ENCODE assay signal across 17 mouse cellular contexts in genomic region chr6:30458626-30459025, GRCm38 (mm10). TPM values are rescaled to one million over a fixed set of nuclear protein-coding genes. Genes with fewer than 3 reads are reported as not detected.
DNase-seq lines count a peak whose midpoint lies in the region; ATAC-seq and TF ChIP-seq lines count a peak whose summit lies in the region.
"Had no signal": no experiment of that assay in that cellular context is flagged by ENCODE, and none has a peak within 500 bp of the region (broad histone marks: within the 10 kb centered on the region; RNA-seq: fewer than 3 reads in every experiment).

No protein-coding gene starts in this region.

- H3K9ac ChIP-seq in heart, embryonic 12.5 days = no peak overlapping the region
- H3K9ac ChIP-seq in hindbrain, embryonic 14.5 days = no peak overlapping the region
- no peak overlapping the region for H3K9ac ChIP-seq in limb, embryonic 15.5 days
- H3K9ac ChIP-seq: stomach, embryonic 15.5 days had no signal

- no peak; the same call in 1 of the 2 replicates for TF ChIP-seq CTCF in left cerebral cortex, adult 2 months (IDR thresholded peaks at IDR 0.05)

- intact Hi-C loops in heart, postnatal 14 days (cut with DNase I) = no loop called here
- intact Hi-C loops in left cerebral cortex, adult 2 months (cut with DNase I) = no loop called here
- intact Hi-C loops in left cerebral cortex, postnatal 10 days (cut with DNase I) = no loop called here

- DNase-seq in heart, postnatal 14 days = no peak
- no peak for DNase-seq in left cerebral cortex, adult 2 months (ENCODE audit: extremely low spot score in 1 of 2, low spot score in 2 of 2)
- DNase-seq in left cerebral cortex, postnatal 10 days (ENCODE audit: extremely low spot score in 1 of 2, low spot score in 2 of 2) = no peak
- DNase-seq in hindbrain, embryonic 14.5 days (ENCODE audit: low spot score) = no peak
- no peak for DNase-seq in spleen, postnatal 36 days (ENCODE audit: low spot score in 2 of 2)
- DNase-seq: adrenal gland, adult 8-10 months; cerebellum, adult 8-10 months; kidney, adult 9 months; lung, adult 2 months; retina, postnatal 1 day; thymus, postnatal 14 days had no signal

- peak overlapping the region; percentile 29; the same call in 1 of the 2 replicates for H3K27ac ChIP-seq in heart, embryonic 12.5 days (ENCODE audit: poor library complexity, severe bottlenecking)
- peak overlapping the region; percentile 98 for H3K27ac ChIP-seq in left cerebral cortex, adult 2 months
- 0 out of 2 replicates have a peak overlapping the region, but pooled peaks have one; percentile 97 for H3K27ac ChIP-seq in hindbrain, embryonic 14.5 days
- peak overlapping the region; percentile 95 for H3K27ac ChIP-seq in limb, embryonic 15.5 days
- H3K27ac ChIP-seq: stomach, embryonic 15.5 days had no signal

- H3K4me1 ChIP-seq in heart, embryonic 12.5 days (replicated peaks) = peaks cover 51% of the 10 kb centered on the region
- peaks cover 40% of the 10 kb centered on the region for H3K4me1 ChIP-seq in hindbrain, embryonic 14.5 days (replicated peaks; ENCODE audit: control insufficient read depth, insufficient read depth, low read length)
- peaks cover 38% of the 10 kb centered on the region for H3K4me1 ChIP-seq in limb, embryonic 15.5 days

- peaks cover 16% of the 10 kb centered on the region for H3K36me3 ChIP-seq in heart, embryonic 12.5 days
- H3K36me3 ChIP-seq in hindbrain, embryonic 14.5 days (replicated peaks; ENCODE audit: control insufficient read depth, insufficient read depth) = peaks cover 21% of the 10 kb centered on the region
- peaks cover 14% of the 10 kb centered on the region for H3K36me3 ChIP-seq in limb, embryonic 15.5 days

- no peak overlapping the region for H3K4me3 ChIP-seq in heart, embryonic 12.5 days
- no peak overlapping the region for H3K4me3 ChIP-seq in left cerebral cortex, adult 2 months
- no peak overlapping the region for H3K4me3 ChIP-seq in hindbrain, embryonic 14.5 days (replicated peaks; ENCODE audit: low read length)
- no peak overlapping the region for H3K4me3 ChIP-seq in limb, embryonic 15.5 days
- H3K4me3 ChIP-seq: stomach, embryonic 15.5 days had no signal

- H3K27me3 ChIP-seq in heart, embryonic 12.5 days (replicated peaks) = no peaks in the 10 kb centered on the region
- H3K27me3 ChIP-seq in hindbrain, embryonic 14.5 days (ENCODE audit: control insufficient read depth, insufficient read depth, low read length) = no peaks in the 10 kb centered on the region
- H3K27me3 ChIP-seq in limb, embryonic 15.5 days = no peaks in the 10 kb centered on the region
- H3K27me3 ChIP-seq: stomach, embryonic 15.5 days had no signal

- no peaks in the 10 kb centered on the region for H3K9me3 ChIP-seq in heart, embryonic 12.5 days (replicated peaks)
- H3K9me3 ChIP-seq in hindbrain, embryonic 14.5 days (ENCODE audit: control insufficient read depth, low read length) = no peaks in the 10 kb centered on the region
- H3K9me3 ChIP-seq in limb, embryonic 15.5 days = no peaks in the 10 kb centered on the region
- H3K9me3 ChIP-seq: stomach, embryonic 15.5 days had no signal

- WGBS in heart, embryonic 12.5 days = 79% methylated on average over 5 of the region's 5 CpGs
- WGBS in hindbrain, embryonic 14.5 days = 83% methylated on average over 5 of the region's 5 CpGs
- 80% methylated on average over 5 of the region's 5 CpGs for WGBS in limb, embryonic 15.5 days

- no peak overlapping the region for H3K4me2 ChIP-seq in heart, embryonic 12.5 days
- H3K4me2 ChIP-seq in hindbrain, embryonic 14.5 days (replicated peaks) = no peak overlapping the region
- no peak overlapping the region for H3K4me2 ChIP-seq in limb, embryonic 15.5 days

- ATAC-seq in heart, embryonic 12.5 days (ENCODE audit: insufficient number of reproducible peaks, low FRiP score) = no peak
- no peak for ATAC-seq in hindbrain, embryonic 14.5 days (ENCODE audit: low FRiP score)
- ATAC-seq in limb, embryonic 15.5 days (ENCODE audit: insufficient number of reproducible peaks, low FRiP score, low TSS enrichment, low read depth) = no peak
- ATAC-seq: CD4-positive, CD25-positive, alpha-beta regulatory T cell, adult 4 months had no signal

RNA-seq across cellular contexts. Expression of gene Tmem209, which starts 51.0 kb away (rescaled TPM):
- polyA plus RNA-seq in heart, embryonic 12.5 days (2016; fragmentation: Nextera tagmentation; extraction: Ambion mirVana) = 27.5 and 31.1 TPM in 2 replicates
- total RNA-seq in heart, postnatal 14 days (2021) = 1 to 10 TPM; 6.9 to 7.6 TPM
- total RNA-seq in left cerebral cortex, adult 2 months (2021) = 10 to 100 TPM; 18.3 to 21.7 TPM
- 10 to 100 TPM; 16.3 to 16.6 TPM for total RNA-seq in left cerebral cortex, postnatal 10 days (2021)
- 32.9 and 33.2 TPM in 2 replicates for polyA plus RNA-seq in hindbrain, embryonic 14.5 days (2014; fragmentation: Nextera tagmentation; extraction: Ambion mirVana)
- 28.0 and 28.1 TPM in 2 replicates for polyA plus RNA-seq in limb, embryonic 15.5 days (2015; fragmentation: Nextera tagmentation; extraction: Ambion mirVana)

RNA-seq across cellular contexts. Expression of gene Ssmem1, which starts 51.0 kb away (rescaled TPM):
- polyA plus RNA-seq in heart, embryonic 12.5 days (2016; fragmentation: Nextera tagmentation; extraction: Ambion mirVana) = 0.17 and 0.26 TPM in 2 replicates
- total RNA-seq in heart, postnatal 14 days (2021) = under 1 TPM in 1 of 2 experiments, not detected in 1; 0.24 TPM
- total RNA-seq in left cerebral cortex, adult 2 months (2021) = 1 to 10 TPM in 1 of 2 experiments, under 1 TPM in 1; 0.70 to 1.1 TPM
- 1 to 10 TPM in 1 of 2 experiments, under 1 TPM in 1; 0.39 to 1.4 TPM for total RNA-seq in left cerebral cortex, postnatal 10 days (2021)
- polyA plus RNA-seq in hindbrain, embryonic 14.5 days (2014; fragmentation: Nextera tagmentation; extraction: Ambion mirVana) = 0.19 TPM in 1 of 2 replicates, not detected in the other
- 0.14 TPM in 1 of 2 replicates, not detected in the other for polyA plus RNA-seq in limb, embryonic 15.5 days (2015; fragmentation: Nextera tagmentation; extraction: Ambion mirVana)
- total RNA-seq: liver, adult 2 months; neutrophil, adult 5-6 weeks had no signal
- polyA plus RNA-seq: CD4-positive, CD25-positive, alpha-beta regulatory T cell, adult 4 months; liver, adult 2 months; lung, adult 2 months; stomach, embryonic 15.5 days had no signal

RNA-seq across cellular contexts. Expression of gene Klhdc10, which starts 57.0 kb away (rescaled TPM):
- 34.3 and 38.8 TPM in 2 replicates for polyA plus RNA-seq in heart, embryonic 12.5 days (2016; fragmentation: Nextera tagmentation; extraction: Ambion mirVana)
- total RNA-seq in heart, postnatal 14 days (2021) = 10 to 100 TPM; 58.4 to 60.8 TPM
- total RNA-seq in left cerebral cortex, adult 2 months (2021) = 10 to 100 TPM; 87.2 to 91.9 TPM
- 100 to 1,000 TPM; 151 to 161 TPM for total RNA-seq in left cerebral cortex, postnatal 10 days (2021)
- polyA plus RNA-seq in hindbrain, embryonic 14.5 days (2014; fragmentation: Nextera tagmentation; extraction: Ambion mirVana) = 51.1 and 63.1 TPM in 2 replicates
- polyA plus RNA-seq in limb, embryonic 15.5 days (2015; fragmentation: Nextera tagmentation; extraction: Ambion mirVana) = 19.5 and 25.5 TPM in 2 replicates

Comparison
In these comparisons a context has a peak if more than half of its experiments do, and no peak if none do; other contexts are left out.
1. H3K27ac ChIP-seq: peak in every context shown above with its lines; median percentile 98 in left cerebral cortex, adult 2 months; 97 in hindbrain, embryonic 14.5 days; 95 in limb, embryonic 15.5 days; 29 in heart, embryonic 12.5 days.